Mouse (Mus musculus): ENCODE measurements around the gene Tcf7l2. TPM values are rescaled to one million over a fixed set of nuclear protein-coding genes. Genes with fewer than 3 reads are reported as not detected.
A peak's percentile ranks its signal among the peaks of the same experiment; 100 is the strongest.

The Tcf7l2 gene
- polyA plus RNA-seq, 1 experiment from 2014 or later, result 53.4 TPM

DNA sequence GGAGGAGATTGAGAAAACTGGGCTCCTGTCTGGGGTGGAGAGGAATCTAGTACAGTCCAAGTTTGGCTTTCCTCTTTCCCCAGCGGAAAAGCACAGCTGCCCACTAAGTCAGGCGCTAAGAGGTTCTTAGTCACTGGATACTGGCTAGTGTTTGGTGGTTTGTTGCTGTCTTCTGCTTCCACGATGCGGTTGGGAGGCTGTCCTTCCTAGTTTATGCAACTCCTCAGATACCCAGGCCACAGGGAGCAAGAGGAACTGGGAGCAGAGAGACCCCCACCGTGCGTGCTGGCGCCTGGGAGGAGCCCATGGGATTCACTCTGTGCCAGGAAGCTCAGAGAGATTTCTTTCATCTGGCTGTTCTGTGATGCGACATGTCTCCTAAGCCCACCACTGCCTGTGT lies 40.1 kb downstream of the Tcf7l2 start:
- 72% methylated on average over 8 of the region's 8 CpGs for whole genome bisulfite sequencing
- no peak overlapping the region for H3K9ac ChIP-seq (ENCODE audit: low read depth, low read length)
- H3K4me1 ChIP-seq (replicated peaks; ENCODE audit: insufficient read depth, low read length), result peaks cover 9% of the 10 kb centered on the region
- H3K4me2 ChIP-seq (ENCODE audit: low read length), result no peak overlapping the region
- H3K4me3 ChIP-seq (replicated peaks; ENCODE audit: low read depth, low read length), result no peak overlapping the region
- no peak for ATAC-seq (replicated peaks; ENCODE audit: low FRiP score, low read depth)
- H3K36me3 ChIP-seq (ENCODE audit: insufficient read depth, low read length), result no peaks in the 10 kb centered on the region
- DNase-seq (ENCODE audit: low spot score), result no peak
- no peak overlapping the region for H3K27ac ChIP-seq
- no peaks in the 10 kb centered on the region for H3K9me3 ChIP-seq (replicated peaks; ENCODE audit: low read length)
- no peak for TF ChIP-seq CTCF (IDR thresholded peaks at IDR 0.05; ENCODE audit: low read depth)
- H3K27me3 ChIP-seq (ENCODE audit: insufficient read depth, low read length), result no peaks in the 10 kb centered on the region

- no peak for TF ChIP-seq CTCF (IDR thresholded peaks at IDR 0.05; ENCODE audit: low read depth)
- no peak overlapping the region for H3K4me2 ChIP-seq (ENCODE audit: low read length)
- H3K36me3 ChIP-seq (ENCODE audit: insufficient read depth, low read length), result no peaks in the 10 kb centered on the region
- 57% methylated on average over 21 of the region's 21 CpGs for WGBS
- H3K4me3 ChIP-seq (replicated peaks; ENCODE audit: low read depth, low read length), result no peak overlapping the region
- no peak overlapping the region for H3K27ac ChIP-seq
- H3K27me3 ChIP-seq (ENCODE audit: insufficient read depth, low read length), result no peaks in the 10 kb centered on the region
- ATAC-seq (replicated peaks; ENCODE audit: low FRiP score, low read depth) (peak; percentile 74; the same call in 1 of the 2 replicates), DNase-seq (ENCODE audit: low spot score) (peak; percentile 64)
- H3K9ac ChIP-seq (ENCODE audit: low read depth, low read length), result no peak overlapping the region
- peaks cover 12% of the 10 kb centered on the region for H3K4me1 ChIP-seq (replicated peaks; ENCODE audit: insufficient read depth, low read length)
- H3K9me3 ChIP-seq (replicated peaks; ENCODE audit: low read length), result no peaks in the 10 kb centered on the region
Measured at GRCm38 (mm10) chr19:55784796-55785418, 43.3 kb downstream of the Tcf7l2 start.

DNA sequence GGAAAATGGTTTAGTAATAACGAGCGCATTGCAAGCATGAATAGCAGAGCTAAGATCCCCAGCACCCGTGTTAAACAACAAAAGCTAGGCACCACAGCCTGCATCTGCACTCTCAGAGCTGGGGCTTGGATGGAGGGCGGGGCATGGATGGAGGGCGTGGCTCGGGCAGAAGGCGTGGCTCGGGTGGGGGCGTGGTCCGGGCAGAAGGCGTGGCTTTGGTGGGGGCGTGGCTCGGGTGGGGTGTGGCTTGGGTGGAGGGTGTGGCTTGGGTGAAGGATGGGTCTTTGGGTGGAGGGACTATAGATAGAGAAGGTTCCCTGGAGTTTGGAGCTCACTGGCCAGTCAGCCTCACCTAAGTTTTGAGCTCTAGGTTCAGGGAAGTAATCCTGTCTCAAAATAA lies 45.8 kb downstream of the Tcf7l2 start:
- H3K9ac ChIP-seq (ENCODE audit: low read depth, low read length), result no peak overlapping the region
- no peaks in the 10 kb centered on the region for H3K27me3 ChIP-seq (ENCODE audit: insufficient read depth, low read length)
- DNase-seq (ENCODE audit: low spot score) (no peak), ATAC-seq (replicated peaks; ENCODE audit: low FRiP score, low read depth) (no peak)
- no peak overlapping the region for H3K4me3 ChIP-seq (replicated peaks; ENCODE audit: low read depth, low read length)
- H3K27ac ChIP-seq, result no peak overlapping the region
- no peaks in the 10 kb centered on the region for H3K9me3 ChIP-seq (replicated peaks; ENCODE audit: low read length)
- TF ChIP-seq CTCF (IDR thresholded peaks at IDR 0.05; ENCODE audit: low read depth), result no peak
- H3K4me2 ChIP-seq (ENCODE audit: low read length), result no peak overlapping the region
- WGBS, result 92% methylated on average over 13 of the region's 13 CpGs
- H3K4me1 ChIP-seq (replicated peaks; ENCODE audit: insufficient read depth, low read length), result peaks cover 12% of the 10 kb centered on the region
- no peaks in the 10 kb centered on the region for H3K36me3 ChIP-seq (ENCODE audit: insufficient read depth, low read length)

DNA sequence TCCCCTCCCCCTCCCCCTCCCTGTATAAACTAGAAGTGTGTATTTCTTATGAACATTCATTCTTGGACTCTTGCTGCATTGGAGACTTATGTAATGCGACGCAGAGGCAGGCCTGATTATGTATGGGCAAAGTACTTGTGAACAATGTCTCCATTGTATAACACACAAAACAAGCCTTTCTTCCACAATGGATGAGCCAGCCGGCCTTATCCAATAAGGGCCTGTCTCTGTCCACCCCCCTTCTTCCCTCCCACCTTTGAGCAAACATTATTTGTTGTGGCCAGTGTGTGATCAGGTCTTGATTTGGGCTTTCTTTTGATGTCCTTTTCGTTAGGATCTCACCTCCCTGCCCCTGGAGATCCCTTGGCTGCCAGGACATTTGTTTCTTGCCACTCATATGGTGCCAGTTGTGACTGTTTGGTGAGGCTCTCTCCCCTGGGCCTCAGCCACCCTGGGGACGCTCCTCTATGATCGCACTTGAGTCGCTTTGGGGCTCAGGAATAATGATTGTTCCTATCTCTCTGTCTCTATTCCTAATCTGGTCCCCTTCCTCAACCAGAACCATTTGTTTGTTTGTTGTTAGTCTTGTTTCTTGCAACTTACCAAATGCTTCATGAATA lies 46.8 kb downstream of the Tcf7l2 start:
- ATAC-seq (replicated peaks; ENCODE audit: low FRiP score, low read depth) (no peak), DNase-seq (ENCODE audit: low spot score) (no peak)
- Histone ChIP-seq H3K9ac (ENCODE audit: low read depth, low read length) (no peak overlapping the region), H3K27me3 (ENCODE audit: insufficient read depth, low read length) (no peaks in the 10 kb centered on the region), H3K9me3 (replicated peaks; ENCODE audit: low read length) (no peaks in the 10 kb centered on the region), H3K27ac (no peak overlapping the region), H3K36me3 (ENCODE audit: insufficient read depth, low read length) (no peaks in the 10 kb centered on the region), H3K4me1 (replicated peaks; ENCODE audit: insufficient read depth, low read length) (peaks cover 12% of the 10 kb centered on the region), H3K4me2 (ENCODE audit: low read length) (no peak overlapping the region), H3K4me3 (replicated peaks; ENCODE audit: low read depth, low read length) (no peak overlapping the region)
- whole genome bisulfite sequencing, result 71% methylated on average over 7 of the region's 7 CpGs
- TF ChIP-seq CTCF (IDR thresholded peaks at IDR 0.05; ENCODE audit: low read depth), result no peak

DNA sequence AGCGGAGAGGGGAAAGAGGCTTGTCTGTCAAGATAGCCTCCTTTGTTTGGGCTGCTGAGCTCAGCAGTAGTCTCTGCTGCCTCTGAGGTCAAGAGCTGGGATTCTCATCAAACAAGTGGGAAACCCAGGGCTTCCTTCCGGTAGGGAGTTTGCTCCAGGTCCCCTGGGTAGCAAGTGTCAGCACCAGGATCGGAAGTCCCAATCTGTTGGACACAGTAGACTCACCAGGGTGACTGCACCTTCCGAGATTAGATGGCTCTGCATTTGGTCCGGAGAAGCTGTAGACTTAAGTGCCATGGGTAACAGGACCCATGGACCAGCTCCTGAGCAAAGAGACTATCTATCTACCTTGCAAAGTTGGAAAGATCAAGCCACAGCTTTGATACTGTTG lies 47.3 kb downstream of the Tcf7l2 start:
- Histone ChIP-seq H3K27ac (no peak overlapping the region), H3K27me3 (ENCODE audit: insufficient read depth, low read length) (no peaks in the 10 kb centered on the region), H3K4me2 (ENCODE audit: low read length) (no peak overlapping the region), H3K36me3 (ENCODE audit: insufficient read depth, low read length) (no peaks in the 10 kb centered on the region), H3K9me3 (replicated peaks; ENCODE audit: low read length) (no peaks in the 10 kb centered on the region), H3K9ac (ENCODE audit: low read depth, low read length) (no peak overlapping the region), H3K4me1 (replicated peaks; ENCODE audit: insufficient read depth, low read length) (peaks cover 12% of the 10 kb centered on the region), H3K4me3 (replicated peaks; ENCODE audit: low read depth, low read length) (no peak overlapping the region)
- no peak for ATAC-seq (replicated peaks; ENCODE audit: low FRiP score, low read depth)
- no peak for TF ChIP-seq CTCF (IDR thresholded peaks at IDR 0.05; ENCODE audit: low read depth)
- DNase-seq (ENCODE audit: low spot score), result no peak
- 76% methylated on average over 5 of the region's 5 CpGs for WGBS

GRCm38 (mm10) chr19:55789838-55790237 lies 48.2 kb downstream of the Tcf7l2 start:
- Histone ChIP-seq H3K9ac (ENCODE audit: low read depth, low read length) (no peak overlapping the region), H3K27ac (no peak overlapping the region; the same call in 1 of the 2 replicates), H3K4me3 (replicated peaks; ENCODE audit: low read depth, low read length) (no peak overlapping the region), H3K4me2 (ENCODE audit: low read length) (no peak overlapping the region), H3K4me1 (replicated peaks; ENCODE audit: insufficient read depth, low read length) (peaks cover 17% of the 10 kb centered on the region), H3K9me3 (replicated peaks; ENCODE audit: low read length) (no peaks in the 10 kb centered on the region), H3K27me3 (ENCODE audit: insufficient read depth, low read length) (no peaks in the 10 kb centered on the region), H3K36me3 (ENCODE audit: insufficient read depth, low read length) (no peaks in the 10 kb centered on the region)
- WGBS, result 44% methylated on average over 3 of the region's 3 CpGs
- no peak for ATAC-seq (replicated peaks; ENCODE audit: low FRiP score, low read depth)
- TF ChIP-seq CTCF (IDR thresholded peaks at IDR 0.05; ENCODE audit: low read depth), result no peak
- DNase-seq (ENCODE audit: low spot score), result no peak

Data from kidney, postnatal 0 days (tissue).